Mouse (Mus musculus) lung, postnatal 0 days (tissue): ENCODE measurements around the gene Olfr704. TPM values are rescaled to one million over a fixed set of nuclear protein-coding genes. Genes with fewer than 3 reads are reported as not detected.
"Not testable (repeated sequence)": the region's sequence is repeated elsewhere in the genome, so short reads cannot be mapped to it uniquely, and the experiment has no call there.

Source experiments
- ATAC-seq: fragments of 200-750 bp; cut with Nextera tagmentation; 2 replicates; pipeline ENCODE4 v1.8.0; 2017; ENCODE audit warnings: moderate library complexity
- DNase-seq: peaks from one replicate; pipeline ENCODE4 v3.0.0-alpha.2; 2016; ENCODE audit warnings: low spot score
- H3K27ac ChIP-seq: fragments of 300-500 bp; sonication (generic); 2 replicates; pipeline ENCODE4 v1.5.1; 2014; ENCODE audit warnings: antibody characterized with exemption, mild to moderate bottlenecking, low read length, mixed read lengths
- H3K27me3 ChIP-seq: fragments of 300-500 bp; sonication (generic); replicated peaks from 2 replicates; pipeline ENCODE4 v1.6.1; 2014; ENCODE audit warnings: low read length, mixed read lengths; ENCODE audit not compliant: insufficient read depth
- H3K36me3 ChIP-seq: fragments of 300-500 bp; sonication (generic); 2 replicates; pipeline ENCODE4 v1.6.1; 2014; ENCODE audit warnings: low read length, mixed read lengths; ENCODE audit not compliant: insufficient read depth
- H3K4me1 ChIP-seq: fragments of 300-500 bp; sonication (generic); 2 replicates; pipeline ENCODE4 v1.6.1; 2014; ENCODE audit warnings: antibody characterized with exemption, low read depth, low read length, mixed read lengths; ENCODE audit not compliant: insufficient read depth
- H3K4me2 ChIP-seq: fragments of 300-500 bp; sonication (generic); replicated peaks from 2 replicates; pipeline ENCODE4 v1.6.1; 2014; ENCODE audit warnings: low read depth, mild to moderate bottlenecking, low read length, moderate library complexity, mixed read lengths
- H3K4me3 ChIP-seq: fragments of 300-500 bp; sonication (generic); 2 replicates; pipeline ENCODE4 v1.5.1; 2014; ENCODE audit warnings: low read depth, low read length
- H3K9ac ChIP-seq: fragments of 300-500 bp; sonication (generic); replicated peaks from 2 replicates; pipeline ENCODE4 v1.6.1; 2014; ENCODE audit warnings: low read depth, mild to moderate bottlenecking
- H3K9me3 ChIP-seq: fragments of 300-500 bp; sonication (generic); 2 replicates; pipeline ENCODE4 v1.6.1; 2016; ENCODE audit warnings: low read length, mixed read lengths
- CTCF ChIP-seq: IDR thresholded peaks from 2 replicates; pipeline ENCODE4 v1.5.1; 2016; ENCODE audit warnings: antibody characterized with exemption, mild to moderate bottlenecking
- EP300 ChIP-seq: IDR thresholded peaks from 2 replicates; pipeline ENCODE4 v1.6.1; 2016; ENCODE audit warnings: antibody characterized with exemption, mild to moderate bottlenecking, control low read depth
- WGBS: fragments of 180-500 bp; shearing (Covaris S2); extraction: QIAGEN DNeasy Blood & Tissue Kit; methylation state at CpG from one replicate; pipeline ENCODE4 v1.1.7; 2014; 5-methylcytosine and 5-hydroxymethylcytosine counted together
- polyA plus RNA-seq: library from polyadenylated mRNA; unstranded; fragments of >200 nt; fragmentation: Nextera tagmentation; extraction: Ambion mirVana; gene quantifications from 2 replicates; pipeline ENCODE4 v1.2.1, GENCODE M21; 2015

The Olfr704 gene
- polyA plus RNA-seq, 1 experiment from 2014 or later: not detected

GRCm38 (mm10) chr7:106888062-106888461 is 25.1 kb downstream of the Olfr704 start, which contains the start of gene Olfr706:
Gene Olfr706, minus strand, starts transcription at chr7:106888162.
- Histone ChIP-seq H3K4me2 (no peak within 1 kb of the TSS), H3K9ac (no peak within 1 kb of the TSS), H3K4me3 (no peak within 1 kb of the TSS), H3K4me1 (no peaks in the 10 kb centered on the region), H3K27me3 (no peaks in the 10 kb centered on the region), H3K36me3 (no peaks in the 10 kb centered on the region), H3K9me3 (no peaks in the 10 kb centered on the region), H3K27ac (no peak within 1 kb of the TSS)
- WGBS: 63% methylated on average over 2 of the region's 2 CpGs
- TF ChIP-seq EP300: no peak
- no peak for TF ChIP-seq CTCF
- ATAC-seq: no peak
- no peak for DNase-seq

GRCm38 (mm10) chr7:106901141-106901540 is 38.2 kb downstream of the Olfr704 start, which contains the start of gene Olfr707:
Gene Olfr707, minus strand, starts transcription at chr7:106901241.
- H3K27ac ChIP-seq, H3K9ac ChIP-seq, ATAC-seq, H3K27me3 ChIP-seq, DNase-seq, H3K4me2 ChIP-seq, H3K4me3 ChIP-seq, H3K36me3 ChIP-seq, H3K9me3 ChIP-seq, H3K4me1 ChIP-seq: not testable (repeated sequence)
- WGBS: 73% methylated on average over 3 of the region's 3 CpGs

- Histone ChIP-seq H3K27ac (no peak within 1 kb of the TSS), H3K4me3 (no peak within 1 kb of the TSS), H3K4me2 (no peak within 1 kb of the TSS), H3K27me3 (no peaks in the 10 kb centered on the region), H3K9ac (no peak within 1 kb of the TSS), H3K4me1 (no peaks in the 10 kb centered on the region), H3K36me3 (no peaks in the 10 kb centered on the region), H3K9me3 (no peaks in the 10 kb centered on the region)
- WGBS: 46% methylated on average over 2 of the region's 2 CpGs
- no peak for DNase-seq
- TF ChIP-seq CTCF: no peak
- TF ChIP-seq EP300: no peak
- ATAC-seq: no peak
These were observed 44.7 kb downstream of the Olfr704 start, which contains the start of gene Olfr1532-ps1 for GRCm38 (mm10) chr7:106907676-106908075. Gene Olfr1532-ps1, plus strand, starts transcription at chr7:106908001.

Other genes starting within 250 kb of the Olfr704 start
- gene Olfr693, start 182.6 kb upstream of the Olfr704 start, polyA plus RNA-seq: not detected in 2 replicates
- gene Olfr694, start 171.4 kb upstream of the Olfr704 start, polyA plus RNA-seq: not detected in 2 replicates
- gene Olfr695, start 146.8 kb upstream of the Olfr704 start, polyA plus RNA-seq: not detected in 2 replicates
- gene Olfr697, start 120.7 kb upstream of the Olfr704 start, polyA plus RNA-seq: not detected in 2 replicates
- not detected in 2 replicates for gene Olfr698, start 107.8 kb upstream of the Olfr704 start, polyA plus RNA-seq
- gene Olfr699, start 70.0 kb upstream of the Olfr704 start, polyA plus RNA-seq: not detected in 2 replicates
- gene Olfr700, start 54.4 kb upstream of the Olfr704 start, polyA plus RNA-seq: not detected in 2 replicates
- not detected in 2 replicates for gene Olfr701, start 49.1 kb upstream of the Olfr704 start, polyA plus RNA-seq
- not detected in 2 replicates for gene Olfr702, start 29.3 kb upstream of the Olfr704 start, polyA plus RNA-seq
- gene Olfr703, start 19.8 kb upstream of the Olfr704 start, polyA plus RNA-seq: not detected in 2 replicates
- gene Olfr705, start 13.7 kb downstream of the Olfr704 start, polyA plus RNA-seq: not detected in 2 replicates
- not detected in 2 replicates for gene Olfr706, start 25.0 kb downstream of the Olfr704 start, polyA plus RNA-seq
- gene Olfr707, start 38.1 kb downstream of the Olfr704 start, polyA plus RNA-seq: not detected in 2 replicates
- not detected in 2 replicates for gene Olfr1532-ps1, start 44.8 kb downstream of the Olfr704 start, polyA plus RNA-seq
- gene Olfr709-ps1, start 69.0 kb downstream of the Olfr704 start, polyA plus RNA-seq: not detected in 2 replicates
- gene Olfr710, start 85.1 kb downstream of the Olfr704 start, polyA plus RNA-seq: not detected in 2 replicates
- not detected in 2 replicates for gene Olfr6, start 100.8 kb downstream of the Olfr704 start, polyA plus RNA-seq
- not detected in 2 replicates for gene Olfr711, start 112.3 kb downstream of the Olfr704 start, polyA plus RNA-seq
- gene Olfr2, start 142.9 kb downstream of the Olfr704 start, polyA plus RNA-seq: not detected in 2 replicates
- not detected in 2 replicates for gene Olfr713, start 168.0 kb downstream of the Olfr704 start, polyA plus RNA-seq
- gene Olfr714, start 207.8 kb downstream of the Olfr704 start, polyA plus RNA-seq: not detected in 2 replicates
- not detected in 2 replicates for gene Olfr17, start 230.0 kb downstream of the Olfr704 start, polyA plus RNA-seq
- not detected in 2 replicates for gene Olfr715b, start 247.2 kb downstream of the Olfr704 start, polyA plus RNA-seq